Mouse (Mus musculus): ENCODE measurements around the gene Hnrnpul2.
"Not testable (repeated sequence)": the region's sequence is repeated elsewhere in the genome, so short reads cannot be mapped to it uniquely, and the experiment has no call there.

Gene Hnrnpul2

GRCm38 (mm10) chr19:8851639-8852038, 31.8 kb downstream of the Hnrnpul2 start:
- in situ Hi-C loops (cut with MboI) = loop anchor here (5.0 kb wide), 1 partner anchor 261 kb away; no protein-coding TSS in a partner anchor

- in situ Hi-C loops (cut with MboI) = loop anchor here (5.0 kb wide), 1 partner anchor 260 kb away; no protein-coding TSS in a partner anchor
Measured at GRCm38 (mm10) chr19:8852236-8852928, 32.6 kb downstream of the Hnrnpul2 start.

DNA sequence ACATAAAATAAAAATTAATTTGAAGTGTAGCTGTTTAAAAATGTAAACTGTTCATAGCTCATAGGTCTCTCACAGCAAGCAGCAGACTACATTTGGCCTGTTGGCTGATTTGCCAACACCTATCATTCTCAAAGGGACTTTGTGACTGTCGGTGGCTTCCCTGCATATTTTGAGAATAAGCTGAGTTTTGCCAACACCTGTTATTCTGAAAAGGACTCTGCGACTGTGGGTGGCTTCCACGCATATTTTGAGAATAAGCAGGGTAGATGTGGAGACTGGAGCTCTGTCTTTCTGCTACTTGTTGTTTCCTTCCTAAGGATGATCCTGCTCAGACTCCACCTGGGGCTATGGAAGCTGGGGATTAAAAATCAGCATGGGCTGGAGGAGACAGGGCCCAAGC, 33.3 kb downstream of the Hnrnpul2 start:
- in situ Hi-C loops (cut with MboI) = loop anchor here (5.0 kb wide), 1 partner anchor 259 kb away; no protein-coding TSS in a partner anchor

- in situ Hi-C loops (cut with MboI) = no loop called here
Measured at GRCm38 (mm10) chr19:8857689-8858088, 37.9 kb downstream of the Hnrnpul2 start.

- in situ Hi-C loops (cut with MboI) = no loop called here
Measured at GRCm38 (mm10) chr19:8859018-8859417, 39.2 kb downstream of the Hnrnpul2 start.

GRCm38 (mm10) chr19:8864265-8864664, 44.5 kb downstream of the Hnrnpul2 start:
- in situ Hi-C loops (cut with MboI) = no loop called here

GRCm38 (mm10) chr19:8870381-8870780, 50.6 kb downstream of the Hnrnpul2 start:
- in situ Hi-C loops (cut with MboI) = not testable (repeated sequence)

GRCm38 (mm10) chr19:8870838-8871237, 51.0 kb downstream of the Hnrnpul2 start:
- in situ Hi-C loops (cut with MboI) = no loop called here

DNA sequence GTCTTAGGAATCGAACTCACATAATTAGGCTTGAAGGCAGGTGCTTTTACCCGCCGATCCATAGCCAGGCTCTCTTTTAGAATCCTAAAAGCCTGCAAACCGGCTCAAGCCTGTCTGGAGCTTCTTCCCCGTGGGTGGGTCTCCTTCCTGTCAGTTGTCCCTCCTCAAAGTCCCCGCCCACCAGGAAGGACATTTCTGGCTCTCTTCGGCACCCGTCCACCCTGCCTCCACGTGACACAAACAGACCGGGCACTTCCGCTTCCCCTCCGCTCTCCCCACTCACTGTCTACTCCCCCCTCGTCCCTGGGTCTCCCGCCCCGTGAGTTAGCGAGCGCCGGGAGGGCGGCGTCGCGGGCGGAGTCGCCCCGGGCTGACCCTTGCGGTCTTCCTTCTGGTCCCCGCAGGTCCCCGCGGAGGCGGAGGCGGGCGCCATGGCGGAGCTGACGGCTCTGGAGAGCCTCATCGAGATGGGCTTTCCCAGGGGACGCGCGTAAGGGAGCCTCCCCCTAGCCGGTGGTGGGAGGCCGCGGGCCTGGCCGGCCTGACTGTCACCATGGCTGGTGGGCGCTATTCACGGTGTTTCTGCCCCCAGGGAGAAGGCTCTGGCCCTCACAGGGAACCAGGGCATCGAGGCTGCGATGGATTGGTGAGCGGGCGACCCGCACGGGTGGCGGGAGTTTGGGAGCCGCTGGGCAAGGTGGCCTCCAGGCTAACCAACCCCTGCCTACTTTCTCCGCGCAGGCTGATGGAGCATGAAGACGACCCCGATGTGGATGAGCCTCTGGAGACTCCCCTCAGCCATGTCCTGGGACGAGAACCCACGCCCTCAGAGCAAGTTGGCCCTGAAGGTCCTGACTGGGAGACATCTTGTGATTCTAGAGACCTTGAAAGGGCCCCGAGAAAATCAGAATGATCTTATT, 51.7 kb downstream of the Hnrnpul2 start, which contains the start of gene Ubxn1:
Gene Ubxn1, plus strand, starts transcription at position 230 of the 920 bp plus-strand sequence.
- in situ Hi-C loops (cut with MboI) = no loop called here

DNA sequence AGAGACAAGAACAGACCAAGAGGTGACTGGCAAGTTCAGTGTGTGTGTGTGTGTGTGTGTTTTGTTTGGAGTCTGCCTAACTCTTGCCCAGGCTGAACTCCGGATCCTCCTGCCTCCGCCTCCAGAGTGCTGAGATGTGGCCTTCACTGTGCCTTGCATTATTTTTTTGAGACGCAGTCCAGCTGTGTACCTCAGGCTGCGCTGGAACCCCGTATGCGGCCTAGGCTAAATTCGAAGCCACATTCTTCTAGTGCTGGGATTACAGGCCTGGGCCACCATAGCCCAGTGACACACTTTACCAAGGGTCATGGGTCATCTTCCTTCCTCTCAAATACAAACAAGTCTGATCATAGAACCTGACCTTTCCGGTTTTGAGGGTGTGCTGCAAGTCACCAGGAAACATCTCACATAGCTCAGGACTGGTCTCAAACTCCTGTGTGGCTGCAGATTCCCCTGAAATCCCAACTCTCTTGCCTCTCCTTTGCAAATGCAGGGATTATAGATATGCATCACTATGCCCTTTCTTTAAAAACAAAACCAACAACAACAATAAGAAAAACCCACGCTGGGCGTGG, 52.5 kb downstream of the Hnrnpul2 start:
- in situ Hi-C loops (cut with MboI) = no loop called here

DNA sequence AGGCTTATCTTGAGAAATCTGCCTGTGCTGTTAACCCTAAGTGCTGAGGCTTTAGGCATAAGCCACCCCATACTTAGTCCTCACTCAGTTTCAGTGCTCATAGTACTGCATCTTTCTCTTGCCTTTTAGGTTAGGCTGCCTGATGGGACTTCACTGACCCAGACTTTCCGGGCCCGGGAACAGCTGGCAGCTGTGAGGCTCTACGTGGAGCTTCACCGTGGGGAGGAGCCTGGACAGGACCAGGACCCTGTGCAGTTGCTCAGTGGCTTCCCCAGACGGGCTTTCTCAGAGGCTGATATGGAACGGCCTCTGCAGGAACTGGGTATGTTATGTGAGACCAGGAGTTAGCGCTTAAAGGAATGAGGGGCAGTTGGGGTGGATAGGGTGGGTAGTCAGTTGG, 55.2 kb downstream of the Hnrnpul2 start:
- in situ Hi-C loops (cut with MboI) = no loop called here

DNA sequence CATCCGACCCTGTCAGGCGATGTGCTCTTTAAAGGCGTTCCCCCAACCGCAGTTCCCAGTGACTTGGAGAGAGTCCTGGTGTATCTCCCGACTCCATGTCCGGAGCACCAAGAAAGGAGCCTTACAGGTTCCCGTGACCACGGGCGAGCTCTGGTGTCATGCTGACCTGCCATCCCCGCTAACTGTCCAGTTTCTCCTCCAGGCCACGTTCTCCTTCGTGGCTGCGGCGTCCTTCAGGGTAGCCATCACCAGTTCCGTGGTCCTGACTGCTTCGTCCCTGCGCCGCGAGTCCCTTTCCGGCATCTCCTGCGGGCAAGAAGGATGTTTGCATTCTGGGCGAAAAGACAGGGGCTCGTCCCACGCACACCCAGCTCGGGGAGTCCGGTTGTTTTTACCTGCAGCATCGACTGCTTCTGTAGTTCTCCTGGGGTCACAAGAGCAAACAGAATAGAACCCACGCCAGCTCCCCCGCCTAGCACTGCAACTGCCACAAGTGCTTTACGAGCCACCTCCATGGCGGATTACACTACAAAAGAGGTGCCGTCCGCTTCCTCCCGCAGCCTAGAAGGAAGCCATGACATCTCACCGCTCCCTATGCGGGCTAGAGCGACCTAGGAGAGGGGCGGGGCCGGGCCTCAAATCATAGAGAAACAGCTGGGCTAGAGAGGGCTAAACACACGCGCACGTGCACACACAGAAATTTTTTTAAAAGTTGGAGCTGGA, 60.7 kb downstream of the Hnrnpul2 start, which contains the start of gene Uqcc3:
Gene Uqcc3, minus strand, starts transcription at position 613 of the 723 bp plus-strand sequence.
- in situ Hi-C loops (cut with MboI) = no loop called here

DNA sequence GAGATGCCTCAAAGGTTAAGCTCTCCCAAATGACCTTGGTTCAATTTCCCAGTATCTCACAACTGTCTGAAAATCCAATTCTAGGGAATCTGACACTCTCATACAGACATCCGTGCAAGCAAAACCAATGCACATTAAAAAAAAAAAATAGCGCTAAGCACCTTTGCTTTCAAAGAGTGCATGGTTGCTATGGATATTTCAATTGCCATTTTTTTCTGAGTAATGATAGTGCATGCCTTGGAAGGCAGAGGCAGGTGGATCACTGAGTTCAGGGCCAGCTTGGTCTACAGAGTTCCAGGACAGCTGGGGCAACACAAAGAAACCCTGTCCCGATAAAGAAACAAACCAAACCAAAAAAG, 61.2 kb downstream of the Hnrnpul2 start:
- in situ Hi-C loops (cut with MboI) = no loop called here

GRCm38 (mm10) chr19:8883616-8884015, 63.8 kb downstream of the Hnrnpul2 start, which contains the start of the genes Lbhd1 and Gm49403:
Lbhd1 (plus strand) TSS chr19:8883732.
Gm49403 (plus strand) TSS chr19:8883930.
- in situ Hi-C loops (cut with MboI) = no loop called here

All from mature B cell (primary cell).